ENCODE assay signal across 25 mouse cellular contexts in genomic region chr5:81794125-81794524, GRCm38 (mm10).
A peak's percentile ranks its signal among the peaks of the same experiment; 100 is the strongest.
DNase-seq lines count a peak whose midpoint lies in the region; ATAC-seq lines count a peak whose summit lies in the region.
"Had no signal": no experiment of that assay in that cellular context is flagged by ENCODE, and none has a peak within 500 bp of the region (broad histone marks: within the 10 kb centered on the region; RNA-seq: fewer than 3 reads in every experiment).

No protein-coding gene starts in this region.

- no peak overlapping the region for H3K9ac ChIP-seq in hindbrain, embryonic 13.5 days
- no peak overlapping the region for H3K9ac ChIP-seq in hindbrain, embryonic 12.5 days
- H3K9ac ChIP-seq in midbrain, embryonic 15.5 days = no peak overlapping the region
- no peak overlapping the region for H3K9ac ChIP-seq in midbrain, embryonic 13.5 days (replicated peaks)
- H3K9ac ChIP-seq in embryonic facial prominence, embryonic 14.5 days (ENCODE audit: low read depth, low read length) = no peak overlapping the region
- H3K9ac ChIP-seq: heart, embryonic 15.5 days; intestine, embryonic 15.5 days; limb, embryonic 13.5 days; liver, embryonic 12.5 days; midbrain, embryonic 12.5 days had no signal

- peaks cover 14% of the 10 kb centered on the region for H3K36me3 ChIP-seq in hindbrain, embryonic 13.5 days
- H3K36me3 ChIP-seq in hindbrain, embryonic 12.5 days = peaks cover 12% of the 10 kb centered on the region
- H3K36me3 ChIP-seq in midbrain, embryonic 15.5 days (replicated peaks) = peaks cover 9% of the 10 kb centered on the region
- H3K36me3 ChIP-seq in midbrain, embryonic 13.5 days = peaks cover 14% of the 10 kb centered on the region
- H3K36me3 ChIP-seq in embryonic facial prominence, embryonic 14.5 days (ENCODE audit: control insufficient read depth, insufficient read depth, low read length) = peaks cover 7% of the 10 kb centered on the region
- H3K36me3 ChIP-seq: heart, embryonic 15.5 days; intestine, embryonic 15.5 days; liver, embryonic 12.5 days had no signal

- DNase-seq in R1 (ENCODE audit: low read depth, low spot score) = peak; percentile 71
- peak; percentile 36 for DNase-seq in embryonic facial prominence, embryonic 14.5 days (ENCODE audit: low spot score)
- no peak for DNase-seq in left cerebral cortex, postnatal 4 days
- no peak for DNase-seq in embryo, embryonic 11 days
- DNase-seq: adrenal gland, postnatal 36 days; cerebellum, adult 11 months; cerebellum, postnatal 10 days; heart, postnatal 36 days; kidney, adult 8-10 months; layer of hippocampus, postnatal 36 days; lung, adult 18-20 months; lung, postnatal 10 days; retina, postnatal 1 day; right cerebral cortex, postnatal 25 days; thymus, postnatal 25 days had no signal

- intact Hi-C loops in left cerebral cortex, postnatal 4 days (cut with DNase I) = no loop called here

- 86% methylated on average over 9 of the region's 9 CpGs for WGBS in hindbrain, embryonic 13.5 days
- 84% methylated on average over 9 of the region's 9 CpGs for WGBS in hindbrain, embryonic 12.5 days
- WGBS in midbrain, embryonic 15.5 days = 83% methylated on average over 9 of the region's 9 CpGs
- 82% methylated on average over 9 of the region's 9 CpGs for WGBS in midbrain, embryonic 13.5 days
- WGBS in embryonic facial prominence, embryonic 14.5 days = 86% methylated on average over 9 of the region's 9 CpGs

- H3K4me1 ChIP-seq in hindbrain, embryonic 13.5 days (replicated peaks) = no peaks in the 10 kb centered on the region
- H3K4me1 ChIP-seq in hindbrain, embryonic 12.5 days = no peaks in the 10 kb centered on the region
- H3K4me1 ChIP-seq in midbrain, embryonic 15.5 days = no peaks in the 10 kb centered on the region
- no peaks in the 10 kb centered on the region for H3K4me1 ChIP-seq in midbrain, embryonic 13.5 days (replicated peaks)
- no peaks in the 10 kb centered on the region for H3K4me1 ChIP-seq in embryonic facial prominence, embryonic 14.5 days (ENCODE audit: control insufficient read depth, insufficient read depth, low read length)
- H3K4me1 ChIP-seq: heart, embryonic 15.5 days; intestine, embryonic 15.5 days; limb, embryonic 13.5 days; liver, embryonic 12.5 days; midbrain, embryonic 12.5 days had no signal

- H3K4me2 ChIP-seq in hindbrain, embryonic 13.5 days = no peak overlapping the region
- no peak overlapping the region for H3K4me2 ChIP-seq in hindbrain, embryonic 12.5 days (replicated peaks)
- no peak overlapping the region for H3K4me2 ChIP-seq in midbrain, embryonic 15.5 days
- H3K4me2 ChIP-seq in midbrain, embryonic 13.5 days (replicated peaks) = no peak overlapping the region
- H3K4me2 ChIP-seq in embryonic facial prominence, embryonic 14.5 days (ENCODE audit: low read depth, low read length) = no peak overlapping the region
- H3K4me2 ChIP-seq: heart, embryonic 15.5 days; intestine, embryonic 15.5 days; limb, embryonic 13.5 days; liver, embryonic 12.5 days; midbrain, embryonic 12.5 days had no signal

- no peaks in the 10 kb centered on the region for H3K27me3 ChIP-seq in hindbrain, embryonic 13.5 days
- H3K27me3 ChIP-seq in hindbrain, embryonic 12.5 days = no peaks in the 10 kb centered on the region
- no peaks in the 10 kb centered on the region for H3K27me3 ChIP-seq in midbrain, embryonic 15.5 days (replicated peaks)
- no peaks in the 10 kb centered on the region for H3K27me3 ChIP-seq in midbrain, embryonic 13.5 days
- H3K27me3 ChIP-seq in embryonic facial prominence, embryonic 14.5 days (replicated peaks; ENCODE audit: control insufficient read depth, insufficient read depth, low read length) = no peaks in the 10 kb centered on the region
- H3K27me3 ChIP-seq: heart, embryonic 15.5 days; intestine, embryonic 15.5 days; limb, embryonic 13.5 days; liver, embryonic 12.5 days; midbrain, embryonic 12.5 days had no signal

- ATAC-seq in hindbrain, embryonic 13.5 days (ENCODE audit: low FRiP score) = 0 out of 2 replicates have a peak, but pooled peaks have one; percentile 21
- ATAC-seq in hindbrain, embryonic 12.5 days (ENCODE audit: low FRiP score) = no peak
- ATAC-seq in midbrain, embryonic 15.5 days (replicated peaks) = peak; percentile 71
- ATAC-seq in midbrain, embryonic 13.5 days = no peak
- peak; percentile 76; the same call in 1 of the 2 replicates for ATAC-seq in embryonic facial prominence, embryonic 14.5 days (ENCODE audit: low read depth)
- ATAC-seq: intestine, embryonic 15.5 days; liver, embryonic 12.5 days had no signal

- H3K4me3 ChIP-seq in hindbrain, embryonic 13.5 days = no peak overlapping the region
- no peak overlapping the region for H3K4me3 ChIP-seq in hindbrain, embryonic 12.5 days
- H3K4me3 ChIP-seq in midbrain, embryonic 15.5 days = no peak overlapping the region
- H3K4me3 ChIP-seq in midbrain, embryonic 13.5 days (replicated peaks) = no peak overlapping the region
- no peak overlapping the region for H3K4me3 ChIP-seq in embryonic facial prominence, embryonic 14.5 days (ENCODE audit: low read depth, low read length)
- H3K4me3 ChIP-seq: heart, embryonic 15.5 days; intestine, embryonic 15.5 days; layer of hippocampus, adult 2 months; limb, embryonic 13.5 days; liver, embryonic 12.5 days; midbrain, embryonic 12.5 days had no signal

- H3K27ac ChIP-seq in hindbrain, embryonic 13.5 days = no peak overlapping the region
- H3K27ac ChIP-seq in hindbrain, embryonic 12.5 days = no peak overlapping the region
- no peak overlapping the region for H3K27ac ChIP-seq in midbrain, embryonic 15.5 days
- no peak overlapping the region for H3K27ac ChIP-seq in midbrain, embryonic 13.5 days
- H3K27ac ChIP-seq in embryonic facial prominence, embryonic 14.5 days (replicated peaks; ENCODE audit: low read depth, low read length) = no peak overlapping the region
- H3K27ac ChIP-seq: heart, embryonic 15.5 days; intestine, embryonic 15.5 days; layer of hippocampus, adult 2 months; limb, embryonic 13.5 days; liver, embryonic 12.5 days; midbrain, embryonic 12.5 days had no signal

- peaks cover 5% of the 10 kb centered on the region; the same call in 1 of the 2 replicates for H3K9me3 ChIP-seq in hindbrain, embryonic 13.5 days
- H3K9me3 ChIP-seq in hindbrain, embryonic 12.5 days (replicated peaks) = peaks cover 5% of the 10 kb centered on the region; the same call in 1 of the 2 replicates
- H3K9me3 ChIP-seq in midbrain, embryonic 15.5 days = no peaks in the 10 kb centered on the region
- H3K9me3 ChIP-seq in midbrain, embryonic 13.5 days = no peaks in the 10 kb centered on the region
- no peaks in the 10 kb centered on the region for H3K9me3 ChIP-seq in embryonic facial prominence, embryonic 14.5 days (ENCODE audit: control insufficient read depth, low read length)
- H3K9me3 ChIP-seq: intestine, embryonic 15.5 days; midbrain, embryonic 12.5 days had no signal

Comparison
In these comparisons a context has a peak if more than half of its experiments do, and no peak if none do; other contexts are left out.
1. ATAC-seq: peak in hindbrain, embryonic 13.5 days (single experiment), midbrain, embryonic 15.5 days (single experiment) and embryonic facial prominence, embryonic 14.5 days (single experiment); none in hindbrain, embryonic 12.5 days (single experiment) and midbrain, embryonic 13.5 days (single experiment).
2. DNase-seq: peak in R1 (single experiment) and embryonic facial prominence, embryonic 14.5 days (single experiment); none in left cerebral cortex, postnatal 4 days (single experiment) and embryo, embryonic 11 days (single experiment).